Mouse (Mus musculus) C2C12 (cell line): Measurements from ENCODE around the gene Tyw3.

ENCODE experiments used
- CEBPB ChIP-seq: IDR thresholded peaks from one replicate; pipeline ENCODE4 v1.6.1; 2011; ENCODE audit warnings: low read depth, mild to moderate bottlenecking, control low read depth, moderate library complexity
- CTCF ChIP-seq: IDR thresholded peaks from one replicate; pipeline ENCODE4 v1.5.1; 2011; ENCODE audit not compliant: control insufficient read depth, insufficient read depth, insufficient read length
- MAX ChIP-seq: IDR thresholded peaks from one replicate; pipeline ENCODE4 v1.6.1; 2011; ENCODE audit warnings: mild to moderate bottlenecking, control low read depth
- USF1 ChIP-seq: IDR thresholded peaks from one replicate; pipeline ENCODE4 v1.6.1; 2011; ENCODE audit warnings: low read depth, mild to moderate bottlenecking, control low read depth, moderate library complexity

- no peak for TF ChIP-seq CTCF
- no peak for TF ChIP-seq USF1
- no peak for TF ChIP-seq CEBPB
- TF ChIP-seq MAX, result no peak
These were observed 49.1 kb downstream of the Tyw3 start for GRCm38 (mm10) chr3:154547549-154548426.
